Mouse (Mus musculus): ENCODE results near the gene Loxl3.
A peak's percentile ranks its signal among the peaks of the same experiment; 100 is the strongest.

Gene Loxl3

GRCm38 (mm10) chr6:83053136-83053960 lies 19.4 kb downstream of the Loxl3 start:
- peak; percentile 27 for DNase-seq (ENCODE audit: low read depth, low spot score)

GRCm38 (mm10) chr6:83054074-83054851 lies 20.3 kb downstream of the Loxl3 start, which contains the start of gene Aup1:
Aup1 (plus strand) TSS chr6:83054521.
- DNase-seq (ENCODE audit: low read depth, low spot score) = peak; percentile 99

- DNase-seq (ENCODE audit: low read depth, low spot score) = peak; percentile 53
Observed at GRCm38 (mm10) chr6:83054871-83055431, 21.0 kb downstream of the Loxl3 start, which contains the start of gene Htra2. Htra2 (minus strand) TSS chr6:83055273.

- DNase-seq (ENCODE audit: low read depth, low spot score) = peak; percentile 86
Observed at GRCm38 (mm10) chr6:83057790-83058189, 23.8 kb downstream of the Loxl3 start, which contains the start of gene Dqx1. Dqx1 (plus strand) TSS chr6:83057844.

- no peak for DNase-seq (ENCODE audit: low read depth, low spot score)
Observed at GRCm38 (mm10) chr6:83058725-83059124, 24.8 kb downstream of the Loxl3 start.

GRCm38 (mm10) chr6:83065995-83066394 lies 32.0 kb downstream of the Loxl3 start:
- DNase-seq (ENCODE audit: low read depth, low spot score) = no peak

GRCm38 (mm10) chr6:83066441-83066840 lies 32.5 kb downstream of the Loxl3 start:
- peak; percentile 57 for DNase-seq (ENCODE audit: low read depth, low spot score)

GRCm38 (mm10) chr6:83068221-83068620 lies 34.2 kb downstream of the Loxl3 start:
- DNase-seq (ENCODE audit: low read depth, low spot score) = peak; percentile 58

- no peak for DNase-seq (ENCODE audit: low read depth, low spot score)
Observed at GRCm38 (mm10) chr6:83068706-83069487, 34.9 kb downstream of the Loxl3 start.

- no peak for DNase-seq (ENCODE audit: low read depth, low spot score)
Observed at GRCm38 (mm10) chr6:83069488-83070246, 35.7 kb downstream of the Loxl3 start.

- DNase-seq (ENCODE audit: low read depth, low spot score) = no peak
Observed at GRCm38 (mm10) chr6:83070247-83070310, 36.1 kb downstream of the Loxl3 start, which contains the start of gene Tlx2. Tlx2 (minus strand) TSS chr6:83070293.

GRCm38 (mm10) chr6:83070311-83071219 lies 36.6 kb downstream of the Loxl3 start:
- DNase-seq (ENCODE audit: low read depth, low spot score) = peak; percentile 82

GRCm38 (mm10) chr6:83071220-83071619 lies 37.2 kb downstream of the Loxl3 start:
- peak; percentile 41 for DNase-seq (ENCODE audit: low read depth, low spot score)

GRCm38 (mm10) chr6:83074979-83075378 lies 41.0 kb downstream of the Loxl3 start:
- DNase-seq (ENCODE audit: low read depth, low spot score) = peak; percentile 49

- peak; percentile 36 for DNase-seq (ENCODE audit: low read depth, low spot score)
Observed at GRCm38 (mm10) chr6:83077630-83078323, 43.8 kb downstream of the Loxl3 start, which contains the start of gene Pcgf1. Pcgf1 (plus strand) TSS chr6:83077869.

GRCm38 (mm10) chr6:83078324-83078858 lies 44.4 kb downstream of the Loxl3 start:
- peak; percentile 98 for DNase-seq (ENCODE audit: low read depth, low spot score)

- no peak for DNase-seq (ENCODE audit: low read depth, low spot score)
Observed at GRCm38 (mm10) chr6:83080210-83080609, 46.2 kb downstream of the Loxl3 start.

- no peak for DNase-seq (ENCODE audit: low read depth, low spot score)
Observed at GRCm38 (mm10) chr6:83083497-83083896, 49.5 kb downstream of the Loxl3 start.

GRCm38 (mm10) chr6:83084477-83084876 lies 50.5 kb downstream of the Loxl3 start:
- no peak for DNase-seq (ENCODE audit: low read depth, low spot score)
